Mouse (Mus musculus) kidney, postnatal 25 days (tissue): Measurements from ENCODE around the gene Abcf3.
A peak's percentile ranks its signal among the peaks of the same experiment; 100 is the strongest.

Experiments
- DNase-seq, 2 experiments: peaks; one replicate each; pipeline ENCODE4 v3.0.0; 2021; ENCODE audit warnings: mixed read lengths in 2 of 2

Abcf3 gene

DNA sequence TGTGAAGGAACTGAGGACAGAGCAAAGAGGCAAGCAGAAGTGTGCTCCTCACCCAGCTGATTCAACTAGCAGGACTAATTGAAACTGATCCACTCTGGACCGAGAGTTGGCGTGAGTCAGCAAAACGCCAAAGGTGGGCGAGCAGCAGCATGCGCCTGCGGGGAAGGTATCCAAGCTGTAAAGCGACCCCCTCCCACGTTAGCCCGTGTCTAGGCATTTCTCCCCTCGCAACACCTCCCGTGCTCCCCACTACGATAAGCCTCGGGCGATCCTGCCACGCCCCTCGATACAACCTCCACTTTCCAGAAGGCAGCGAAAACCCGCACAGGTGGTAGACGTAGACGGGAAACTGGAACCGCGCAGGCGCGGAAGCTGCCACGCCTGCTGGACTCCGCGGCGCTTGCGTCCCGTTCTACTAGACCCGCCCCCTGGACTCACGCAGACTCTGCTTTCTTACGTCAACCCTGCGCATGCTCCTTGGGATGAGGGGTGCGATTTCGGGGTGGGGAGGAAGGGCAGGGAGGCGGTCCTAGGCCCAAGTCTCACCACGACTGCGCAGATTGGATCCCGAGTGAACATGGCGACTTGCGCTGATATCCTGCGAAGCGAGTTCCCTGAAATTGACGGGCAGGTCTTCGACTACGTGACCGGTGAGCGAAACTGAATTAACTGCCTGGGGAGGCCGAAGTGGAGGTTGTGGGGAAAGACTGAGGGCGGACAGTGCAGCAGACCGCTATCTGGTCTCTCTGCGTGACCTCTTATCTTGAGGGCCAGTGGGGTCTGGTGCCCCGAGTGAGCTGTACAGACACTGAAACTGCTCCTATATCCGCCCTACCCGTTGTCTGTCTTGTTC, at the start of gene Abcf3:
Gene Abcf3 (plus strand): TSS at position 482 of the 853 bp plus-strand sequence.
- peak; percentile 99 for DNase-seq

DNA sequence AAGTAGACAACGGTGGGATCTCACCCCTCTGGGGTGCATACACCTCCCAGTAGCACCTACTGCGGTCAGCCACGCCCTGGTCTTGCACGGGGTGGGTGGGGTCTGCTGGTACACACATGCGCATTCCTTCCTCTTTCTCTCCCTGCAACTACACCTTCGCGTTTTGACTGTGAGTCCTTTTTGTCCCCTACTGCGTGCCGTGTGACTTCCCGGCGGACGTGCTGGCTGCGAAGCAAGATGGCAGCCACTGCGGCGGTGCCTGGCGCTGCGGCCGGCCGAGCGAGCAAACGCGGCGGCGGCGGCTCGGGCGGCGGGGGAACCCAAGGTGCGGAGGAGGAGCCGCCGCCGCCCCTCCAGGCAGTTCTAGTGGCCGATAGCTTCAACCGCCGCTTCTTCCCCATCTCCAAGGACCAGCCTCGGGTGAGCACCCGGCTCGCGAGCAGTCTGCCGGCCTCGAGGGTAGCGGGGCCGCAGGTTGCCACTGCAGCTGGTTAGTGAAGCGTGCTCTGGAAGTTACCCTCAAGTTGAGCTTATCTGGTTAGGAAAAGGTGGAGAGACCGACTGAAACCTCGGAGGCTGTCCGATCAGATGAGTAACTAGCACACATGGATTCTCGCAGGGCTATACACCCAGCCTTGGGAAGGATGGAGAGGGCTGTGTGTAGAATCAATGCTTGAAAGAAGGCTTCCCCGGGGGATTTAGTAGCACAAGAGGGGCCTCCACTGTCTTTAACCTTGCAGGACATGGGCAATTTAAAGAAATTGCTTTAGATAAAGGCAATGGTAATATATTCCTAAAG, 49.5 kb upstream of the Abcf3 start, which contains the start of gene Eif2b5:
Gene Eif2b5 (plus strand): TSS at position 141 of the 799 bp plus-strand sequence.
- peak; percentile 95 to 97 for DNase-seq

GRCm38 (mm10) chr16:20506000-20506399, 42.4 kb upstream of the Abcf3 start:
- no peak for DNase-seq

- peak; percentile 70 to 78 for DNase-seq
Observed at GRCm38 (mm10) chr16:20509349-20509748, 39.0 kb upstream of the Abcf3 start.

DNA sequence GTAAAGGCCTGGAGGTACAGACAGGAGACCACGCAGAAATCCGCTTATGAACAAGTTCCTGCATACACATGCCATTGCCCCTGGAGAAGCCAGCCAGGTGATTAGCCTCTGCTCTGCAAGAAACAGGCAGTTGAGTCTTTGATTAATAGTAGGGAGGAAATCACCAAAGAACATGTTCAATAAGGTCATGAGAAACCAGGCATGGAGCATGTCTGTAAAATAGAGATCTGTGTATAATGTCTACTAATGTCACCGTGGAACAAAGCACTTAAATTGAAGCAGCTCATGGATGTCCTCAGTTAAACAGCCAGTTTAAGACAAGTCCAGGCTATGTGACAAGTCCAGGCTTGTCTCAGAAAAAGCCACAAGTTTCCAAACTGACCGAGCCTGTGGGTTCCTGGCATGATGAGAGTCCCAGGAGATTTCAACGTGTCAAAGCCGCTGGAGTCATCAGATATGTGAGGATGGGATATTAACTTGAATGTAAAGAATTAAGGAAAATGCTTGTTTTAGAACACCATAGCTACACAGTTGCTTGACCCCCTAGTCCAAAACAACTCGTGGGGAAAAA, 37.0 kb upstream of the Abcf3 start:
- no peak for DNase-seq

GRCm38 (mm10) chr16:20516032-20516431, 32.3 kb upstream of the Abcf3 start:
- DNase-seq: peak; percentile 60 to 66

DNA sequence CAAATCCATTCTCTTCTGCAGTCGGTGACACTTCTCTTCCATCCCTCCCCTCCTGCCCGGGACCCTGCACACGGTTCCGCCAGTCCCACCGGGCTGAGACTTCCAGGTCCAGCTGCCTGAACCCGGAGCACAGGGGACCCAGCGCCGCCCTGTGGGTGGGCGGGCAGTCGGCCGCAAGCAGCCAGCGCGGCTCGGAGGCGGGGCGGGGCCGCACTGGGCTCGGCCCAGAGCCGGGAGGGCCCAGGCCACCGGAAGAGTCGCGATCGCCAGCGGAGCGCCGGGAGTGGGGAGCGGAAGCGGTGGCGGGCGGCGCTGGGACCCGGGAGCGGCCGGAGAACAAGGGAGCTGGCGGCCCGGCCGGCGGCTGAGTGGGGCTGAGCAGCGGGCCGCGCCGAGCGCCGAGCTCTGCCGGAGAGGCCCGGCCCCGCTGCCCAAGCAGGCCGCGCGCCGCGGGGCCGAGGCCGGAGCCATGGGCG, 31.6 kb upstream of the Abcf3 start, which contains the start of gene Dvl3:
Gene Dvl3 (plus strand): TSS at position 257 of the 476 bp plus-strand sequence.
- peak; percentile 89 to 97 for DNase-seq

GRCm38 (mm10) chr16:20517216-20517615, 31.2 kb upstream of the Abcf3 start:
- peak in 1 of 2 experiments; percentile 17 for DNase-seq

DNA sequence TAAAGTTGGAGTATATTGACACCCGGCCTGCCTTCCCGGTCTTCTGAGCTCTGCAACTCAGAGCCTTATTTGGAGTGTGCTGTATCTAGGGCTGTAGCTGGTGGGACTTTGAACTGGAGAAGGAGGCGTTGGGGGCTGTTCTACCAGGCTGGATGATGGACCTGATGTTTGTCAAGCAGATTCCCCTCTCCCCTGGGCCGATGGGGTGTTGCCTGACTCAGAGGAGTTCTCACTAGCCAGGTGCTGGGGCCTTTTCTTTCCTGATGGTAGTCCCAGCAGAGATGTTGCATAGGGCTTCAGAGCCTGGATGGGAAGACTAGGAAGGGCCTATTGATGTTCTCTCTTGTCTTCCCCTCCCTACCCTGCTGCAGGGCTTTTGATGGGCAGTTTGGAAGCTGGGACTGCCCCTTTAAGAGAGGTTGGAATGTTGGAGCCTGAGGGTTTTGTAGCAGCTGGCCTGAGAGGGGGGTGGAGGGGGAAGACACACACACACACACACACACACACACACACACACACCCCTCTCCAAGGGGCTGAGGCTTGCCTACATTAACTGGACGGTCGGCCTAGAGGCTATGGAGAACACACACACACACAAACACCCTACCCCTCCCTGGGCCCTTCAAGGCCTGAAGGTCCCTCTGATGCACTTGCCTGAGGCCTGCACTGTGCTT, 30.5 kb upstream of the Abcf3 start:
- DNase-seq: peak; percentile 46 to 73

DNA sequence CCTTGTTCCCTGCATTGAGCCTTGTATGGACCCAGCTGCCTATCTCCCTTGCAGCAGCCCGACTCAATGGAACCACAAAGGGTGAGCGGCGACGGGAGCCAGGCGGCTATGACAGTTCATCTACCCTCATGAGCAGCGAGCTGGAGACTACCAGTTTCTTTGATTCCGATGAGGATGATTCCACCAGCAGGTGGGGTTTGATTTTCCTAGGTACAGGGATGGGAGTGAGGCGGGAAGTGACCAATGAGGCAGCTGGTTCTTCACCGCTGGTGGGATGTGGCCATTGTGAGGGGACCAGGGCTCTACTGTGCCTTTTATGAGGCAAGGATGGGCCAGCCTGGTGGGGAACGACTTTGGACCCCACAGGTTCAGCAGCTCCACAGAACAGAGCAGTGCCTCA, 24.5 kb upstream of the Abcf3 start:
- peak in 1 of 2 experiments; percentile 33 for DNase-seq

DNA sequence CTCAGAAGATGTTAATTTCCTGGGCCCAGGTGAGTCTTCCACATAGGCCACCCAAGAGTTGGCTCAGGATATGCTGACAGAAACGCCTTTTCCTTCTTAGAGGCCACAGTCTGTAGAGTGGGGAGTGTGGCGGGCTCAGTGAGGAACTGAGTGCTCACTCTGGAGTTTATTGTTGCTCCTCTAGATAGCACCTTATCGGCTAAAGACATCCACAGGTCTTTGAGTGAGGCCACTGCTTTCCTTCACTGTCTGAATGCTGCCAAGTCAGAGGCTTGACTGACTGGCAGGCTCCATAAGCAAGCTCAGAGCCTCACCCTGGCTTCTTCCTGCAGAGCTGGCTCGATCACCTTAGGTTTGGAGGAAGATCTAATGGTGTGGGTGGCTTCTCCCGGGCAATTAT, 19.6 kb upstream of the Abcf3 start:
- no peak for DNase-seq

DNA sequence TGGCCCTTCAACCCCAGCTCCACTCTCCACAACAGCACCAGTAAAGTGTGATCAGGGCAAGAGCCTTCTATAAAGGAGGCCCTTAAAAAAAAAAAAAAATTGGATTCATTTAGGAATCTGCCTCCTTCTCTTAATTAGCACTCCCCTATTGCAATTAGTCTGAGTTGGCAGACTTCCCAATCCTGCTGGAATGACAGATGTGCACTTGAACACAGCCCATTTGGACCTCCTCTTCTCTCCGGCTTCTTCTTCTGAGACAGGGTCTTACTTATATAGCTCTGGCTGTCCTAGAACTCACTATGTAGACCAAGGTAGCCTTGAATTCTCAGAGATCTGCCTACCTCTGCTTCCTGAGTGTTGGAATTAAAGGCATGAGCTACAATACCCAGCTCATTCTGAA, 19.0 kb upstream of the Abcf3 start:
- DNase-seq: no peak

DNA sequence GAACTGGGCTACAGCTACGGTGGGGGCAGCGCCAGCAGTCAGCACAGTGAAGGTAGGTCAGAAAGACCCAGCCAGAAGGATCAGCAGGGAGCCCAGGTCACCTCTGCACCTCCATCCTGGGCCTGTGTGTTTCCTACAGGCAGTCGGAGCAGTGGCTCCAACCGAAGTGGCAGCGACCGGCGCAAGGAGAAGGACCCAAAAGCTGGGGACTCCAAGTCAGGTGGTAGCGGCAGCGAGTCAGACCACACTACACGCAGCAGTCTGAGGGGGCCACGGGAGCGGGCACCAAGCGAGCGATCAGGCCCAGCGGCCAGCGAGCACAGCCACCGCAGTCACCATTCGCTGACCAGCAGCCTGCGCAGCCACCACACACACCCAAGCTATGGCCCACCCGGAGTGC, 17.4 kb upstream of the Abcf3 start:
- no peak for DNase-seq

DNA sequence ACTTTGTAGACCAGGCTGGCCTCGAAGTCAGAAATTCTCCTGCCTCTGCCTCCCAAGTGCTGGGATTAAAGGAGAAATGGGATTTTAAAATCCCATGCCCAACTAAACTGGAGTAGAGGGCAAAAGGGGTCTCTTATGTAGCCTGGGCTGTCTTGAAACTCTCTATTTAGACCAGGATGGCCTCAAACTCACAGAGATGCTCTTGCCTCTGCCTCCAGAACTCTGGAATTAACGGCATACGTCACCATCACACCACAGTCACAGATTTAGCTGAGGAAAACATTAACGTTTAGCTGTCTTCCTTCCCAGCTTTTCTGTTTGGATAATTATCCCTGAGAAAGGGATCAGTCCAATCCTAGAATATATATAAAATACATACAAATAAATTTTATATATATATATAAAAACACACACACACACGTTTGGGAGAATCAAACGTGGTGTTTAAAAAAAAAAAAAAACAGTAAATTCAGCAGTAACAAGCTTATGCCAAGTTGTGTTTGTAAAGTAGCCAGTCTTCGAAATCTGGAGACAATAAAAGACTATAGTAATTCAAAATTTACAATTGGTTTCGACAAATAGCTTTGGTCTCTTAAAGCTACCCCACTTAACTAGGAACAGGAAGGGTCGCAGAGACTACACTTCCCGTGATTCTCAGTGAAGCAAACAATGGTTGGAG, 13.6 kb upstream of the Abcf3 start:
- no peak for DNase-seq

GRCm38 (mm10) chr16:20535296-20536080, 12.9 kb upstream of the Abcf3 start, which contains the start of gene Ap2m1:
Gene Ap2m1, plus strand, starts transcription at chr16:20535478.
- DNase-seq: peak; percentile 92 to 98

DNA sequence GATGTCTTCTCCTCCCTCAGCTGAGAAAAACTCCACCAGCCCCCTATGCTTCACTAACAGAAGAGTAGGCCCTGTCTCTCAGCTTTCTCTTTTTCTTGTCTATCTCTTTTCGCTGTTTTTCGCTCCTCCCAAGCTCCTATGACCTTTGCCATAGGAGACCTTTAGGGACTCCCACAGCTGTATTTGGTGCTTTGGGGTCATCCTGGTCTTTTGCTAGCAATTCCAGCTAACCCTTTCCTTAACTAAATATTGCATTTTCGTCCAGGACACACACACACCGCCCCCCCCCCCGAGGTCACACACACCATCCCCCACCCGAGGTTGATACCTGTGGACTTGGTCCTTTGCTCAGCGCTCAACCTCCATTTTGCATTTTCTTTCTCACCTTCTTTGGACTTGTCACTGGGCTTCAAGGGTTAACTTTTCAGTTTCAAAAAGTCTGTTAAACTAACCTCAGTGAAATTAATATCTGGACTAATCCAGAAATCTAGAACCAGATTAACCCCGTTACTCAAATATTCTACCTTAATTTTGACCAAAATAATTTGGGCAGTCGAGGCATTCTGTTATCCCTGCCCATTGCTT, 12.2 kb upstream of the Abcf3 start:
- no peak for DNase-seq

DNA sequence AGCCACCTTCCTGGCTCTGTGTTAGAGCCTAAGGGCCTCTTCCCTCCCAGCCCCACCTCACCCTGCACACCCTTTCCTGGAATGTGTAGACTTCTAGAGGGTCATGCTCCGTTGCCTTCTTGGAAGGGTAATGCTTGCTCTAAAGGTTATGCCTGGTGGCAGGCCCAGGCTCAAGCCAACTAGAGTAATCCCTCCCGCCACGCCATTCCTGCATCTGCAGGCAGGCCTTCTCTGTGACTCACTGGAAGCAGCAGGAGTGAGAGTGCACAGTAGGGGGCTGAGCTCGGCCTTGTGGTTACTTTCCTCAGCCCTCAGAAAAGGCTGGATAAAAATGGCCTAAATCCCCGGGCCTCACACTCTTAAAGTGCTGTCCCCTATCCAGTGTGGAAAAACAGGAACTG, 11.3 kb upstream of the Abcf3 start:
- DNase-seq: peak; percentile 78 to 89

DNA sequence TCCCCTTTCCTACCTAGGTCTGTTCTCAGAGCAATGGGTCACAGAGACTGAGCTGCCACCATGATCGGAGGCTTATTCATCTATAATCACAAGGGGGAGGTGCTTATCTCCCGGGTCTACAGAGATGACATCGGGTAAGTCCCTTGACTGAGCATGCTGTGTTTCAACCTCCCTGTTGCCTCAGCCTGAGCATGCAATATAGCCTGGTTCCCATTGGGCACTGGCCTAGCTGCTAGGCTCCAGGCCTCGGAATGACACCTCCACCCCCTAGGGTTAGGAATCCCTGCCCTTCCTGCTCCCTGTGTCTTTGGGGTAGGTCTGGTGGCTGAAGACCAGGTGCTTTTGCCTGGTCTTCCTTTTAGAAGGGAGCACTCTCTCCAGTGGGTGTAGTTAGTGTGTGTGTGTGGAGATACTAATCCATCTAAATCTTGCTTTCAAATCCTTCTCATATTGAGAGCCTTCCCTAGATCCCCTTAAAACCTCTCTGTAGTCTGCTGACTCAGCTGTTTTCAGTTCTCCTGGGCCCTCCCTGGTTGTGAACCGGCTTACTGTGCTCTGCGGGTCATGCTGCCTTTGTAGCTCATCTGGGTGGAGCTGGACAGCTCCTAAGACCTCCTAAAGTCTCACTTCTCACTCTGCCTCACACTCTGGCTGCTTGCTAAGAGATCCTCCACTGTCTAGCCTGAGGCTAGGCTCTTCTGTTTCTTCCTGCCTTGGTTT, 10.6 kb upstream of the Abcf3 start:
- DNase-seq: no peak

- DNase-seq: no peak
Observed at GRCm38 (mm10) chr16:20539649-20540048, 8.7 kb upstream of the Abcf3 start.

- DNase-seq: no peak
Observed at GRCm38 (mm10) chr16:20540438-20540837, 7.9 kb upstream of the Abcf3 start.
